Mouse (Mus musculus): ENCODE results near the gene Cped1. TPM values are rescaled to one million over a fixed set of nuclear protein-coding genes. Genes with fewer than 3 reads are reported as not detected.

The Cped1 gene
- total and polyA plus RNA-seq, 3 experiments, result not detected

DNA sequence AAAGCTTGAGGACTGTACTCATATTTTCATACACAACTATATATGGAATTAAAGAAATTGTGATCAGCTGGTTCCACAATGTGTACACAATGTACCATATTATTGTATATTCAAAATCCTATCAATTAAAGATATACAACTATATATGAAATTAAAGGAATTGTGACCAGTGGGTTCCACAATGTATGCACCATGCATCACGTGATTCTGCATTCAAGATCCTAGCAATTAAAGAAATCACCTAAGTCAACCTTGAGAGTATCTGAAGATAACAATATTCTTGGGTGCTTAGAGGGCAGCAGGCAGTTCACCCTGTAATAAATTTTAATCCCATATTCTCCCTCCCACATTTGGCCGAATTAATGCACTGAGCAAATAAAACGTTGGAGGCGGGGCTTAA is 280.3 kb downstream of the Cped1 start:
- no peak overlapping the region for H3K9ac ChIP-seq (ENCODE audit: control insufficient read depth, low read depth, low read length, poor library complexity, severe bottlenecking)
- H3K4me1 ChIP-seq (ENCODE audit: control insufficient read depth in 1 of 2, insufficient read depth in 2 of 2, low read length in 2 of 2), result no peaks in the 10 kb centered on the region
- no peak overlapping the region for H3K27ac ChIP-seq (ENCODE audit: control insufficient read depth, low read depth, low read length)
- no peaks in the 10 kb centered on the region; a peak in 1 of 4 replicates for H3K36me3 ChIP-seq (ENCODE audit: control insufficient read depth in 1 of 2, insufficient read depth in 2 of 2, low read length in 2 of 2)
- H3K9me3 ChIP-seq (replicated peaks; ENCODE audit: insufficient read depth, low read length), result no peaks in the 10 kb centered on the region
- H3K27me3 ChIP-seq (ENCODE audit: control insufficient read depth in 1 of 2, insufficient read depth in 2 of 2, low read length in 2 of 2), result no peaks in the 10 kb centered on the region; a peak in 2 of 4 replicates
- TF ChIP-seq CTCF (IDR thresholded peaks at IDR 0.05 in 2 of 3, conservative IDR thresholded peaks at IDR 0.05 in 1 of 3; ENCODE audit: control insufficient read depth in 1 of 3, insufficient read depth in 1 of 3, low read depth in 2 of 3, low read length in 3 of 3, poor library complexity in 1 of 3, severe bottlenecking in 1 of 3), result no peak
- TF ChIP-seq ELF1 (IDR thresholded peaks at IDR 0.05; ENCODE audit: low read depth, low read length), result no peak
- no peak for TF ChIP-seq JUND (IDR thresholded peaks at IDR 0.05; ENCODE audit: low read depth, low read length)
- no peak for TF ChIP-seq HCFC1 (IDR thresholded peaks at IDR 0.05; ENCODE audit: low read depth, low read length)
- no peak for TF ChIP-seq RCOR1 (IDR thresholded peaks at IDR 0.05; ENCODE audit: low read depth, low read length)
- no peak for TF ChIP-seq POLR2AphosphoS5 (IDR thresholded peaks at IDR 0.05; ENCODE audit: borderline replicate concordance, low read depth, low read length)
- no peak for TF ChIP-seq TAL1 (IDR thresholded peaks at IDR 0.05; ENCODE audit: low read length)
- TF ChIP-seq SIN3A (IDR thresholded peaks at IDR 0.05; ENCODE audit: low read length), result no peak
- TF ChIP-seq POLR2AphosphoS2 (IDR thresholded peaks at IDR 0.05; ENCODE audit: low read length), result no peak
- TF ChIP-seq KAT2A (conservative IDR thresholded peaks at IDR 0.05; ENCODE audit: low read depth, low read length), result no peak
- no peak for TF ChIP-seq EP300 (IDR thresholded peaks at IDR 0.05; ENCODE audit: low read depth in 1 of 2, low read length in 2 of 2)
- TF ChIP-seq MEF2A (IDR thresholded peaks at IDR 0.05; ENCODE audit: extremely low read depth, insufficient replicate concordance, low read depth, low read length, poor library complexity, severe bottlenecking), result no peak
- no peak for TF ChIP-seq GATA1 (IDR thresholded peaks at IDR 0.05; ENCODE audit: low read depth, low read length)
- TF ChIP-seq MYC (IDR thresholded peaks at IDR 0.05; ENCODE audit: low read depth, low read length), result no peak
- no peak for TF ChIP-seq ETS1 (IDR thresholded peaks at IDR 0.05; ENCODE audit: low read depth, low read length)
- TF ChIP-seq GABPA (IDR thresholded peaks at IDR 0.05; ENCODE audit: low read depth, low read length), result no peak
- no peak for TF ChIP-seq MAZ (IDR thresholded peaks at IDR 0.05; ENCODE audit: low read depth, low read length)
- no peak for TF ChIP-seq E2F4 (IDR thresholded peaks at IDR 0.05; ENCODE audit: borderline replicate concordance, low read depth, low read length)
- no peak for TF ChIP-seq POLR2A (IDR thresholded peaks at IDR 0.05; ENCODE audit: control insufficient read depth in 1 of 2, insufficient read depth in 1 of 2, low read depth in 1 of 2, low read length in 2 of 2, poor library complexity in 1 of 2)
- DNase-seq (ENCODE audit: low read depth, low spot score), result no peak
- no peak overlapping the region for H3K4me3 ChIP-seq (ENCODE audit: control insufficient read depth in 1 of 2, insufficient read depth in 1 of 2, low read depth in 2 of 2, low read length in 2 of 2)
- H3K79me2 ChIP-seq (ENCODE audit: control insufficient read depth, insufficient read depth, low read length, poor library complexity), result no peaks in the 10 kb centered on the region

DNA sequence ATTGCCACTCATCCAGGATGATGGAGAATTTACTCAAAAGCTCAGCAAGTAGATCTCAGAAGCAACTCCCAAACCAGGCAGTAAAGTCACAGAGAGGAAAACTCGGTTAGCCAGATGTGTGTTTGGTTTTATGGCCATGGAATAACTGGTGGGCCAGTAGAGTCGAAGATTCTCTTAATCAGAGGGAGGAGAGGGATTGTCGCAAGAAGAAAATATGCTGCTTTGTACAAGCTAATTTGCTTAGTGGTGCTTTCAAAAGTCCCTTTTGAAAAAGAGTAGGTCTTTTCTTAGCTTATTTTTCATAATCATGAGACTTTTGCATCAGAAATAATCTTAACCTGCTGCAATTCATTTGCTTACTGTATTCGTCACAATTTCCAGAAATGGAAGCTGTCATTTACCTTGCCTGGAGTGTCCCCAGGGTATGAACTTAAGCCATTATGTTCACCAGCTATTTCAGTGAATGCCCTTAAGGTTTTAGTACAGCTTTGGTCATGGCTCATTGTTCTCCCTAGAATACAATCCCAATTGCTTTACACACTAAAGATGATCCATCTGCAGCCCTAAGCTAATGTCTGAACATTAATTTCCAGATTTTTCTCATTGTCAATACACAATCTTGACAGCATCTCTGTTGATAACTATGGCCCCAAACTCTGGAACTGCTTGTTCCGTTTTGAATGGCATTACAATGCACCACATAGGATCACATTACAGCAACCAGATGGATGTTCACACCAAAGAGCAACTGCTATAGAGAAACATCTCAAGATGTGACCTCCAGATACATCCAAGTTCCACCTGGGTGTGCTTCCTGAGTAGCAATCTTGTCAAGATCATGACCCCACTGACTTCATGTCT is 282.3 kb downstream of the Cped1 start:
- H3K9ac ChIP-seq (ENCODE audit: control insufficient read depth, low read depth, low read length, poor library complexity, severe bottlenecking), result no peak overlapping the region
- no peak for DNase-seq (ENCODE audit: low read depth, low spot score)
- H3K4me3 ChIP-seq (ENCODE audit: control insufficient read depth in 1 of 2, insufficient read depth in 1 of 2, low read depth in 2 of 2, low read length in 2 of 2), result no peak overlapping the region

More for the DNA sequence above, 282.3 kb downstream of the Cped1 start:
- no peaks in the 10 kb centered on the region; a peak in 2 of 4 replicates for H3K27me3 ChIP-seq (ENCODE audit: control insufficient read depth in 1 of 2, insufficient read depth in 2 of 2, low read length in 2 of 2)
- H3K9me3 ChIP-seq (replicated peaks; ENCODE audit: insufficient read depth, low read length), result no peaks in the 10 kb centered on the region
- TF ChIP-seq POLR2AphosphoS5 (IDR thresholded peaks at IDR 0.05; ENCODE audit: borderline replicate concordance, low read depth, low read length), result no peak
- H3K79me2 ChIP-seq (ENCODE audit: control insufficient read depth, insufficient read depth, low read length, poor library complexity), result no peaks in the 10 kb centered on the region
- no peaks in the 10 kb centered on the region for H3K4me1 ChIP-seq (ENCODE audit: control insufficient read depth in 1 of 2, insufficient read depth in 2 of 2, low read length in 2 of 2)
- H3K36me3 ChIP-seq (ENCODE audit: control insufficient read depth in 1 of 2, insufficient read depth in 2 of 2, low read length in 2 of 2), result no peaks in the 10 kb centered on the region; a peak in 1 of 4 replicates
- H3K27ac ChIP-seq (ENCODE audit: control insufficient read depth, low read depth, low read length), result no peak overlapping the region
